Mouse (Mus musculus) lung, embryonic 16.5 days (tissue): Measurements from ENCODE around the gene Nrxn2. TPM values are rescaled to one million over a fixed set of nuclear protein-coding genes. Genes with fewer than 3 reads are reported as not detected.
A peak's percentile ranks its signal among the peaks of the same experiment; 100 is the strongest.

Source experiments
- ATAC-seq: fragments of 200-750 bp; cut with Nextera tagmentation; 2 replicates; pipeline ENCODE4 v1.8.0; 2017; ENCODE audit warnings: low read depth, mild to moderate bottlenecking, moderate library complexity
- H3K27ac ChIP-seq: fragments of 300-500 bp; sonication (generic); 2 replicates; pipeline ENCODE4 v1.5.1; 2014; ENCODE audit warnings: mild to moderate bottlenecking, control low read depth, low read length
- H3K27me3 ChIP-seq: fragments of 300-500 bp; sonication (generic); 2 replicates; pipeline ENCODE4 v1.6.1; 2014; ENCODE audit warnings: low read depth, low read length, mixed read lengths; ENCODE audit not compliant: control insufficient read depth, insufficient read depth
- H3K36me3 ChIP-seq: fragments of 300-500 bp; sonication (generic); 2 replicates; pipeline ENCODE4 v1.6.1; 2014; ENCODE audit warnings: low read length; ENCODE audit not compliant: control insufficient read depth, insufficient read depth
- H3K4me1 ChIP-seq: fragments of 300-500 bp; sonication (generic); replicated peaks from 2 replicates; pipeline ENCODE4 v1.6.1; 2014; ENCODE audit warnings: low read length, mixed read lengths; ENCODE audit not compliant: control insufficient read depth, insufficient read depth
- H3K4me2 ChIP-seq: fragments of 300-500 bp; sonication (generic); 2 replicates; pipeline ENCODE4 v1.6.1; 2014; ENCODE audit warnings: low read depth, low read length, control low read depth
- H3K4me3 ChIP-seq: fragments of 300-500 bp; sonication (generic); 2 replicates; pipeline ENCODE4 v1.5.1; 2014; ENCODE audit warnings: mild to moderate bottlenecking, low read length, control low read depth
- H3K9ac ChIP-seq: fragments of 300-500 bp; sonication (generic); 2 replicates; pipeline ENCODE4 v1.6.1; 2014; ENCODE audit warnings: low read length, control low read depth
- H3K9me3 ChIP-seq: fragments of 300-500 bp; sonication (generic); 2 replicates; pipeline ENCODE4 v1.6.1; 2016; ENCODE audit warnings: low read length; ENCODE audit not compliant: control insufficient read depth
- WGBS: fragments of 180-500 bp; shearing (Covaris S2); extraction: QIAGEN DNeasy Blood & Tissue Kit; methylation state at CpG from one replicate; pipeline ENCODE4 v1.1.7; 2014; 5-methylcytosine and 5-hydroxymethylcytosine counted together
- polyA plus RNA-seq: library from polyadenylated mRNA; unstranded; fragments of >200 nt; fragmentation: Nextera tagmentation; extraction: Ambion mirVana; gene quantifications from 2 replicates; pipeline ENCODE4 v1.2.1, GENCODE M21; 2015

Nrxn2 gene
- polyA plus RNA-seq, 1 experiment from 2014 or later = 0.88 TPM

DNA sequence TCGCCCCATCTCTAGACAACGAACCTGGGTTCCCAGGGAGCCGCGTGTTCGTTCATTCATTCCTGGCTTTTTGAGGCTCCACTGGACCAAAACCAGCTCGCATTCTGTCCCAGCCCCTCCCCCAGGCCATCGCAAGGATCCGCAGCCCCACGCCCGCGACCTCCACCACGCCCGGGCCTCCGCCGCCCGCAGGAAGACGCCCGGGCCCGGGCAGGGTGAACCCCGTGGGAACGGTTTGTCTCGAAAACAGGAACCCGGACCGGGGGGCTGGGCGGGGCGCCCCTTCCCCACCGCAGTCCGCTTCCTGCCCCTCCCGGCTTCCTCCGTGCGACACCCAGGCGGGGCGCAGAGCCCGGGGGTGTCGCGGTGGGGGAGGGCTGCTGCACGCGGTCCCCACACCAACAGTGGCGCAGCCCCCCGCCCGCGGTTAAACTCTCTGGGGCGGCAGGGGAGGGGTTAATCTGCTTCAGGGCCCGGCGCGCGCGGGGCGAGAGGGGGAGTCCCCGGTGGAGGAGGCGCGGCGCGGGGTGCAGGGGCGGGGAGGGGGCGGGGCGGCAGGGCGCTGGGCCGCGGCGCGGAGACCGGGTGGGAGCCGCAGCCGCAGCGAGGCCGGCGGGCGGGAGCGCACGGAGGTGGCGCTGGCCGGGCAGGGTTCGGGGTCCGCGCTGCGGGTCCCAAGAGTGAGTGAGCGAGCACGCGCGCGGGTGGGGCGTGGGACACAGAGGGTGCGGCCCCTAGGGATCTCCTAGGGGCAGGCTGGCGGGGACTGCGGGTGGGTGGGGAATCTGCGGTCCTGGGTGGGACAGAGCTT lies 19.0 kb upstream of the Nrxn2 start, which contains the start of gene Rasgrp2:
TSS of gene Rasgrp2 (plus strand) at position 56 of the 811 bp plus-strand sequence.
- H3K27ac ChIP-seq = peak within 1 kb of the TSS; percentile 74
- ATAC-seq = peak; percentile 31
- H3K36me3 ChIP-seq = no peaks in the 10 kb centered on the region
- under 1% methylated on average over 64 of the region's 87 CpGs for WGBS
- no peaks in the 10 kb centered on the region for H3K9me3 ChIP-seq
- peaks cover 26% of the 10 kb centered on the region for H3K4me1 ChIP-seq
- peak within 1 kb of the TSS; percentile 100 for H3K4me2 ChIP-seq
- peaks cover 12% of the 10 kb centered on the region for H3K27me3 ChIP-seq
- peak within 1 kb of the TSS; percentile 73 for H3K4me3 ChIP-seq
- peak within 1 kb of the TSS; percentile 73 for H3K9ac ChIP-seq

DNA sequence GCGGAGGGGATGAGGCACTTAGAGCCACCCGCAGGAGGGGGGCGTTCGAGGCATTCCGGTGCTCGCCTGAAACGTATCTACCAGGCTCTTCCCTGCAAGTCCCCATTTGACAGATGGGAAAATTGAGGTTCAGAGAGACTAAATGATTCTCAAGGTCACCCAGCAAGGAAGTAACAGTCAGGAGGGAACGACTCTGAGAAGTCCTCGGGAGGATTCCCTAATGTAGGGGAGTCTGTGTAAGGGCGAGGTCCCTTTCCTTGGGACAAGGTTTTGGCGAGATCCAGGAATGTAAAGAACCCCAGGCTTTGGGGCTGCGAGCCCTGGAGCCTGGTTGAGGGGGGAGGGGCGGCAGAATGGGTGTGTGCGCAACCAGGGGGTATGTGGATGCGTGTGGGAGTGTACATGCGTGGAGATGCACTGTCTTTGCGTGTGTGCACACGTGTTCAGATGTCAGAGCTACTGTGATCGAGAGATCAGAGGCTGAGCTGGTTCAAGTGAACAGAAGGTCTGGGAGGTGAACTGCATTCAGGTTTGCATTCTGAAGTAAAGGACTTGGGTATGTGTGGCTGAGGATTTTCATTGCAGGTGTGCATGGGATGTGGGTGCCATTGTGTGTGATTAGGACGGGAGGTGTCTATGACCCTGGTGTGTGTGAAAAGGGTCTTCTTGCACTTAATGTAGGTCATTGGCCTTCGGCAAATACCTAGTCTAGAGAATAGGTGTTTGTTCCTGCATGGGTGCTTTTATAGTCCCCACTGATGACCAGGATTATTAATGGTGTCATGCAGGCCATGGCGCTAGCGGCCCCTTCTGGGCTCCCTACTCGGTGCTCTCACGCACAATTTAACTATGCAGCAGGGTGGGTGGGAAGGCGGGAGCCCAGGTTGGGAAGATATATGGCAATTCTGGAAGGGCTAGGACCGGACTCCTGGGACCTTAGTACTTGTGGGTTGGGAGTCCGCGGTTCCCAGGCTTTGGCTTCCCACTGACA lies 18.1 kb upstream of the Nrxn2 start:
- Histone ChIP-seq H3K9me3 (no peaks in the 10 kb centered on the region), H3K4me1 (peaks cover 26% of the 10 kb centered on the region), H3K9ac (peak overlapping the region; percentile 73), H3K4me3 (peak overlapping the region; percentile 73), H3K27me3 (peaks cover 12% of the 10 kb centered on the region), H3K4me2 (peak overlapping the region; percentile 100), H3K36me3 (no peaks in the 10 kb centered on the region), H3K27ac (peak overlapping the region; percentile 74)
- ATAC-seq = no peak; the same call in 1 of the 2 replicates
- 2% methylated on average over 29 of the region's 29 CpGs for WGBS

DNA sequence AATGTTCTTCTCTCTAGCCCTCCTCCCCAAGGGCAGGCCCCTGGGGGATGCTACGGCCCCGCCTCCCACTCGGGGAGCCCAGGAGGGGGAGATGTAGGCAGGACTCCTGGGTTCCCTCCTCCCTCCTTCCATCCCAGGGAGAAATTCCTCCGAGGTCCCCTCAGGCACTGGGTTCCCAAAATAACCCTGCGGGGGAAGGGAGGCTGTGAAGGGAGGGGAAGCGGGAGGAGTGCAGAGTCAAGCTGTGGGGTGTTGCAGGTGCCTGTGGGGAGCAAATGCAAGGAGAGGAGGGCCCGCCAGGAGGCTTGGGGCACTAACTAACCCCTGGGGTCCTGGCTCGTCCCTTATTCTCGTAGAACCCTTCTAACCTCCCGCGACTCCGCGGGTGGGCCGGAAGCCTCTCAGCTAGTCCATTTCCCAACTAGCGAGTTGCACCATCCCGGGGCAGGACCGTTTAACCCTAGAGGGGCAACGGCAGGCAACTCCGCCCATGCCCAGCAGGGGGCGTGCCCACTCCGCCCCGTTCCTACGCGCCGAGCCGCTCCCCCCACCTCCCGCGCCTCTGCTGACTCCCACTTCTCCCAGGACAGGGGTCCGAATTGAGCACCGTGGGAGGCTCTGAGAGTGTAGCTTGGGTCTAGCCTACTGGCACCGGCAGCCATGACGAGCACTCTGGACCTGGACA lies 17.3 kb upstream of the Nrxn2 start:
- Histone ChIP-seq H3K4me3 (peak overlapping the region; percentile 73), H3K4me2 (peak overlapping the region; percentile 100), H3K27ac (peak overlapping the region; percentile 52), H3K4me1 (peaks cover 26% of the 10 kb centered on the region), H3K36me3 (no peaks in the 10 kb centered on the region), H3K27me3 (peaks cover 12% of the 10 kb centered on the region), H3K9ac (peak overlapping the region; percentile 68), H3K9me3 (no peaks in the 10 kb centered on the region)
- 0% methylated on average over 32 of the region's 32 CpGs for WGBS
- ATAC-seq = peak; percentile 68

DNA sequence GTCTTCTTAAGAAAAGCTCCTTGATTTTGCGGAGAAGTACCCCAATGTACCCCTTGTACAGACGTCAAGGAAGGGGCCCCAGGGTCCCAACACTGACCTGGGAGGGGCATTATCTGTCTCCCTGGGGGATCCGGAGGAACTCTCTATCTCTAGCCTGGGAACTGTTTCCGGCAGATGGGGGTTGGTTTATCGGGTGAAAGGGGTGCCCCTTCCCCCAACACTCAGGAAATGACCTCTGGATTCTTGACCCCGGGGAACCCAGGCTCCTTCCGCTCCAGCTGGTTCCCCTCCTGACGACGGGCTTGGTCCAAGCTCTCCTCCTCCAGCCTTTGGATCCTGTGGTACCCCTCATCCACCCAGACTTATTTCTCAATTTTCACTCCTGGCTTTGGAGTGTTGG lies 16.6 kb upstream of the Nrxn2 start:
- no peaks in the 10 kb centered on the region for H3K9me3 ChIP-seq
- H3K27ac ChIP-seq = peak overlapping the region; percentile 52; the same call in 1 of the 2 replicates
- H3K36me3 ChIP-seq = no peaks in the 10 kb centered on the region
- peak overlapping the region; percentile 68 for H3K9ac ChIP-seq
- H3K4me1 ChIP-seq = peaks cover 26% of the 10 kb centered on the region
- peak overlapping the region; percentile 100 for H3K4me2 ChIP-seq
- WGBS = 2% methylated on average over 9 of the region's 9 CpGs
- peak overlapping the region; percentile 73 for H3K4me3 ChIP-seq
- H3K27me3 ChIP-seq = peaks cover 12% of the 10 kb centered on the region
- peak; percentile 8 for ATAC-seq

DNA sequence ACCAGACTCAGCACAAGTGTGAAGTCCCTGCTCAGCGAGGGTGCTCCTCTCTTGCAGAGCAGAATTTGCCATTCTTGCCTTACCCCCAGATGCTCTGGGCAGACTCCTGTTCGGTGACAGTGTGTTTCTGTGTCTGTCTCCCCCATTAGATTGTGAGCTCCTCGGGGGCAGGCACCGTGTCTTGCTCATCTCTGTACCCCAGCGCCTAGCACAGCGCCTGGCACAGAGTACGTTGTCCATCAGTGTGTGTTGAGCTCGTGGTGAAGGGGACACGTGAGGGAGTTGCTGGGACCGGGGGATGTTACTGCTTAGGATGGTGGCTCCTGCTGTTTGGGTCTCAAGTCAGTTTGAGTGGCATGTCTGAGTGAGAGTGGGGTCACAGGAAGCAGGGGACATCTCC lies 14.7 kb upstream of the Nrxn2 start:
- 77% methylated on average over 10 of the region's 10 CpGs for WGBS

DNA sequence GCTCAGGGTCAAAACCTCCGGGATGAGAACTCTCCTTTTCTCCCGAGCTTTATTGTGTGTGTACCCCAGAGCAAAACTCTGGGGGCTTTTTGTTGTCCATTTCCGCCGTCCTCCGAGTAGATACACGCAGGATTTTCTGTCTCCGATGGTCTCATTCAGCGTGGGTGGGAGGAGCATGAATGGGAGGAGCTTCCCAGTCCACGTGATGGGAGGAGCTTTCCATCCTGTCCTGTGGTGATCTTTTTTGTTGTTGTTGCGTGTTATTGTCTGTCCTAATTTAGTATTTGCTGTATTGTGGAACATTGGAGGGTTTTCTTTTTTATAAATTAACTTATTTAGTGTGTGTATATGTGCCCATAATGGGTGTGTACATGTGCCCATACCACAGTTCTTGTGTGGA lies 13.1 kb upstream of the Nrxn2 start:
- H3K27me3 ChIP-seq = peaks cover 12% of the 10 kb centered on the region
- H3K4me3 ChIP-seq = no peak overlapping the region
- H3K9me3 ChIP-seq = no peaks in the 10 kb centered on the region
- 74% methylated on average over 10 of the region's 10 CpGs for WGBS
- ATAC-seq = no peak
- H3K4me1 ChIP-seq = peaks cover 15% of the 10 kb centered on the region
- H3K9ac ChIP-seq = no peak overlapping the region
- no peaks in the 10 kb centered on the region for H3K36me3 ChIP-seq
- H3K4me2 ChIP-seq = no peak overlapping the region
- no peak overlapping the region for H3K27ac ChIP-seq

More for the DNA sequence above, 14.7 kb upstream of the Nrxn2 start:
- Histone ChIP-seq H3K9me3 (no peaks in the 10 kb centered on the region), H3K4me1 (peaks cover 26% of the 10 kb centered on the region), H3K4me2 (no peak overlapping the region), H3K27me3 (peaks cover 12% of the 10 kb centered on the region), H3K27ac (no peak overlapping the region), H3K9ac (no peak overlapping the region), H3K36me3 (no peaks in the 10 kb centered on the region), H3K4me3 (no peak overlapping the region)
- ATAC-seq = no peak

DNA sequence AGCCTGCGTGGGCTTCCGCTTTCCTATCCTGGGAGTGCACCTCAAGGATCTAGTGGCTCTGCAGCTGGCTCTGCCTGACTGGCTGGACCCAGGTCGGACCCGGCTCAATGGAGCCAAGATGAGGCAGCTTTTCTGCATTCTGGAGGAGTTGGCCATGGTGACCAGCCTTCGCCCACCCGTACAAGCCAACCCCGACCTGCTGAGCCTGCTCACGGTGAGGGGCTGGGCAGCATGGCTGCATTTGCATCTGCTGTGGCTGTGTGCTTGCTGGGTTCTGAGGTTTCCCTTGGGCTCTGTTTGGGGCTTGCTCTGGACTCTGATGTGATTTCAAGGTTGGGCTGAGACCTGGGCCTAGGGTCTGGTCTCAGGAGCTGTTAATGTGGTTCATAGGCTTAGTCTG lies 11.4 kb upstream of the Nrxn2 start:
- H3K4me2 ChIP-seq = no peak overlapping the region
- H3K9ac ChIP-seq = no peak overlapping the region
- 80% methylated on average over 8 of the region's 8 CpGs for WGBS
- H3K9me3 ChIP-seq = no peaks in the 10 kb centered on the region
- H3K27me3 ChIP-seq = peaks cover 3% of the 10 kb centered on the region; the same call in 1 of the 2 replicates
- H3K36me3 ChIP-seq = no peaks in the 10 kb centered on the region
- H3K27ac ChIP-seq = no peak overlapping the region
- ATAC-seq = no peak
- H3K4me1 ChIP-seq = peaks cover 2% of the 10 kb centered on the region
- H3K4me3 ChIP-seq = no peak overlapping the region

DNA sequence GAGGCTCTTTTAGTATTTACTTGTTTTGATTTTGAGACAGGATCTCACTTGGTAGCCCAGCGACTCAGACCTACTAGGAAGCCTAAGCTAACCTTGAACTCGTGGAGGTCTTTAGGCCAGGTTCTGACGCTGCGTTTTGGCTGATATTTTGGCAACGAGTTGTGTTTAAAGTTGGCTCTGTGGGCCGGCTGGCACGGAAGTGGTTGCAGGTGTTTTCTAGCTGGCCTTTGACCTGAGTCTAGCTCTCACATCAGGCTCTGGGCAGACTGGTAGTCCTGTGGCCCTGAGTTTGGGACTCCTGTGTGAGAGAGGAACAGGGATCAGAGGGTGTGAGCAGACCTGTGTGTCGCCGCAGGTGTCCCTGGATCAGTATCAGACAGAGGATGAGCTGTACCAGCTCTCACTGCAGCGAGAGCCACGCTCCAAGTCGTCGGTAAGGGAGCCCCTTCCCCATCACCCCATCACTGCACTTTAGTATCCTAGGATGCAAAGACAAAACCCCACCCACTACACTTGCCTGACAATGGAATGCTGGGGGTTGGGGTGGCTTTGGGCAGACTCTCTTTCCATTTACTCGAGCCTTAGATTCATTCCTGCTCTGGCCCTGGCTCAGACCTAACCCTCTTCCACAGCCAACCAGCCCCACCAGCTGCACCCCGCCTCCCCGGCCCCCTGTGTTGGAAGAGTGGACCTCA lies 10.6 kb upstream of the Nrxn2 start:
- Histone ChIP-seq H3K4me2 (no peak overlapping the region), H3K36me3 (no peaks in the 10 kb centered on the region), H3K4me1 (no peaks in the 10 kb centered on the region), H3K27me3 (peaks cover under 1% of the 10 kb centered on the region; the same call in 1 of the 2 replicates), H3K9me3 (no peaks in the 10 kb centered on the region), H3K9ac (no peak overlapping the region), H3K27ac (no peak overlapping the region), H3K4me3 (no peak overlapping the region)
- no peak for ATAC-seq
- 53% methylated on average over 16 of the region's 16 CpGs for WGBS
